Mouse (Mus musculus): ENCODE measurements around the gene Phactr4. TPM values are rescaled to one million over a fixed set of nuclear protein-coding genes. Genes with fewer than 3 reads are reported as not detected.

Phactr4 gene
- total RNA-seq, 2 experiments from 2014 or later = 31.9 to 39.0 TPM

DNA sequence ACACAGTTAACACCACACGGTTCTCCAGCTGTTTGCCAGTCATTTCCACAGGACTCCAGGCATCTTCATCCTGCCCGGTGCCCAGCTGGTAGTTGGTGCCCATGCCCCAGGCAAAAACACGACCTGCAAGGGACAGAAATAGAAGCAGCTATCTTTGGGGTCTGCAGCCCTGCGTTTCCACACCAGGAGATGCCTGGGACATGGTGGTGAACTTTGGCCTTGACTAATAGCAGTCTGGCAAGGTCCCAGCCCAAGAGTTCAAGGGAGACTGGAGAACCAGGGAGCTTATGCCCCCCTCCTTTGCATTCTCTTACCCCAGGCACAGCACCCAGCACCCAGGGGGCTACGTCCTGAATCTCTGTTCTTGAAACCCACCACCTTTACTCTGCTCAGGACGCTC is 89.4 kb downstream of the Phactr4 start:
- DNase-seq = no peak

DNA sequence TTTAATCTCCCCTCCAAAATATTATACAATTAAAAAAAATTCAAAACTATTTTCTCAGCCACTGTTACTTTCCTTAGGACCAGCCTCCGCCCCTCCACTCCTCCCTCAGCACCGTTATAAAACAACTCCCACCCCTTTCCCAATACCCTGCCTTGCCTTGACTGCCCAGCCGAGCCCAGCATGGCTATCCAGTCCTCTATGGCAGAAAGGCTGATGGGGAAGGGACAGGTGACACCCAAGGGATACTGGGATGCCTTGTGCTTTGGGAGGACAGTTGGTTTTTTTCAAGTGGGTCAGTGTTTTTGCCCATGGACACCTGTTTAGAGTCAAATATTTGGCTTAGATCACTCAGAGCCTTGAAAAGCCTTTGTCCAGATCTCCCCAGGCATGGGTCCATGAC is 90.3 kb downstream of the Phactr4 start:
- DNase-seq = no peak

DNA sequence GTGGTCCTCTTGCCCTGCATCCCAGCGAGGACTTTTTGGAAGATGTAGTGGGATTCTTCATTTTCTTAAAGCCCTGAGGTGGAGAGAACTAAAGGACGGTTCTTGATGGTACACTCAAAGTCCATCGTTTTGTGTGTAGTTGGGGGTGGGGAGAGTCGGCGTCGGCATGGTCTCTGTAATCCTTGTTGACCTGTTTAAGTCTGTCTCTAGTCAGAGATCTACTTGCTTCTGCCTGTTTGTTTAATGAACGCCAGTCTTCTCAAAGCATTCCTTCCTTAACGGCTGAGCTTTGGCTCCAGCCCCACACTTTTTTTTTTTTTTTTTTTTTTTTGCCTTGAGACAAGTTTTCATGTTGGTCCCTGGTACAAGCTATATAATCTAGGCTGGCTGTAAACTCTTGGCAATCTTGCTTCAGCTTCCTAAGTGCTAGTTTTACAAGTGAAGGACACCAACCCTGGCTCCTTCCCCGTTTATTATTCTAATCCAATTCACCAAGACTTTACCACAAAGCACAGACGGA is 92.4 kb downstream of the Phactr4 start:
- DNase-seq = no peak

DNA sequence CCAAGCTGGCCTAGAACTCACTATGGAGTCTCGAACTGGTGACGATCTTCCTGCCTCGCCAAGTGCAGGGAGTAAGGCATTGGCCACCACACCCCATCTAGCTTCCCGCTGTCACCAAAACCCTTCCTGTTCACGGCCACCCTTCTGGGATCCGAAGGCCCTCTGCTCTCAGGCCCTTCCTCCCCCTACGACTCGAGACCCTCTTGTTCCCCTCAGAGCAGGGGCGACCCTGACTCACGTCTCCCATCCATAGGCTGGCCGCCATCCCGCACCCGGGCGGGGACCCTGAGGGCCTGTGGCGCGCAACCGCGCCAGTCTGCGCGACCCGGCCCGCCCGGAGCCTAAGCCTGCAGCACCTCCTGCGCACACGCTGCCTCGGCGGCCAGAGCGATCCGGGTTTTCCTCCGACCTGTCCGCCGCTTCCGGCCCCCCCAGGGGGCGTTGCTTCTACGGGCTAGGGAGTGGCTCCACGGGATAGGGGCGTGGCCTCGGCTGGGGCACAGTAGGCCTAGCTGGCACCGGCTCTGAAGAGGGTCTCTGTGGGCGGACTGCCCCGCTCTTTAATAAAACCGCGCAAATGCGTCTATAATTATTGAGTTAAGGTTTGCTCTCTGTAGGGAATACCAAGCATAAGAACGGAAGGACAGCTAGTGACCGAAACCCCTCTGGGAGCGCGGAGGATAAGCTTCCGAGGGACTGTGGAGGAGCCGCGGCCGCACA is 93.0 kb downstream of the Phactr4 start, which contains the start of gene Trnau1ap:
Gene Trnau1ap (minus strand): TSS at position 424 of the 720 bp plus-strand sequence.
- DNase-seq = peak; percentile 95

DNA sequence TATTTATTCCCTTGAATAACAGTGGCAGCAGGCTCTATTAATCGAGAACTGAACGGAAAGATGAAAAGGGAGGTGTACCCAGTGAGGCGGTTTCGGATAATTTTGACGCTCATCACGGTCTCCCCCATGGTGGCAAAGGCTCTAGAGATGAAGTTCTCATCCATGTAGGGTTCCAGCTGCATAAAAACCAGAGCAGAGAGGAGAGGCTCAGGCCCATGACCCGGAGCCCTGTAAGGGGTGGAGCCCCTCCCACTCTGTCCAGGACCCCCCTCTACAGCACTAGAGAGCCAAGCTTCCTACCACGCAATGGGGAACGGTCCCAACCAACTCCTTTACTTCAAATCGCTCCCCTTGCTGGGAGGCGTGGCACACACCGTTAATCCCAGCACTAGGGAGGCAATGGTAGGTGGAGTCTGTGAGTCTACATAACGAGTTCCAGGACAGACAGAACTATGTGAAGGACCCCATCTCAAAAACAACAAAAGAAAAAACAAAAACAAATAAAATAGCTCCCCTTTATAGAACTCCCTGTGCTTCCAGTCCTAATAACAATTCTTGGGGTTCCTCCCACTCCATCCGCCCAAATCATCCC is 93.8 kb downstream of the Phactr4 start:
- no peak for DNase-seq

DNA sequence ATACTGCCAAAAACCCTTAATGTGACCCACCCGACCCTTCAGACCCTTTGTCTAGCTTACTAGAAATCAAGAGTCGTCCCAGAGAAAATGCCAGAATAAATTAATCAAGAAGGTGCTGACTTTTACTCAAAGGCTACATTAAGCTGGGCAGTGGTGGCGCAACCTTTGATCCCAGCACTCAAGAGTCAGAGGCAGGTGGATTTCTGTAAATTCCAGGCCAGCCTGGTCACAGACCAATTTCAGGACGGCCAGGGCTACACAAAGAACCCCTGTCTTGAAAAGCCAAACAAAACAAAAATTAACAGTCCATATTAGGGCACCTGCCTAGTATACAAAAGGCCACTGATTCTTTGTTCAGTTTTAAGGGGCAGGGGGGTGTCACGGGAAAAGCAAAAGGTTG is 95.8 kb downstream of the Phactr4 start:
- DNase-seq = no peak

DNA sequence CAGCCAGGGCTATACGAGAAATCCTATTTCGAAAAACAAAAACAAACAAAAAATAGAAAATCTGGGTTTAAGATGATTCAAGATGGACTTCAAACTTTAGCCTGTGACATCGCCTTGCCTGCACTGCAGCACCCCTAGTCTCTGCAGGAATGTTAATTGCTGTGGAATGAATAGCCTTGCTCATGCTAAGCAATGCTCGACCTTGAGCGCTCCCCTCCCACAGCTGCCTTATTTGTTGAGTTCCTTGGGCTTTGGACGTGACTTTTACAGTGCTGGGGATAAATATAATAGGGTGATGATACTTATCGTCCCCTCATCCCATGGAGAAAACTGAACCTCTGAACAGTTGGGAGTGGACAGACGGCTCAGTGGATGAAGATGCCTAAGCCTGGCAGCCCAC is 106.6 kb downstream of the Phactr4 start:
- peak; percentile 32 for DNase-seq

DNA sequence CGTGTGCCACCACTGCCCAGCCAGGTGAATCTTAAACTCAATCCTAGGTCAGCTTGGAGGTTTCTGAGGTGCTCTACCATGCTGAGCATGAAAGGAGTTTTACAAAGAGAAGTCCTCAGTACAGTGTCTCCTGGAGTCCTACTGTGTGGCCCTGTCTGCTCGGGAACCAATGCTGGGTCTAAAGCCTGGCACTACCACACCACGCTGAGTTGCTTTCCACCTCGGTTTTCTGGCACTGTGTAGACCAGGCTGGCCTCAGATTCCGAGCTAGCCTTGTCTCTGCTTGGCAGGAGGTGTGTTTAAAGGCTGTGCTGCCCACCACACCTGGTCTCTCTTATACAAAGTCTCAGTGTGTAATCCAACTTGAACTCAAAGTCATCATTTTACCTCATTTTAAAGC is 109.7 kb downstream of the Phactr4 start:
- DNase-seq = no peak

DNA sequence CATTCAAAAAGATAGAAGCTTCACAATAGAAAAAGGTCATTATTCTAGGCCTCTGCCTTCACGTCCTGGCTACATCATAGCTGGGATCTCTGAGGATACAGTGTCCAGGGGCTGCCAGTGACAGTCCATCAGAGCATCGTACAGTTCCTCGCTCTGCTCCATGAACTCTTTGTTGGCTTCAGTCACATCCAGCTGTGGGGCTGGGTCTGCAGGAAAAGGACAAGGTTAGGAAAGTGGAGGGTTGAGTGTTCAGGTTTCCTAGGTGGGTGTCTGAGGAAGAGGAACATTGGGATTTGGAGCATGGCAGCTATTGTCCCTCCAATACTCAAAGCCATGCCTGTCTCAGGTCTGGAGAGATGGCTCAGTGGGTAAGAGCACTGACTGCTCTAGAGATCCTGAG is 110.5 kb downstream of the Phactr4 start:
- DNase-seq = no peak

DNA sequence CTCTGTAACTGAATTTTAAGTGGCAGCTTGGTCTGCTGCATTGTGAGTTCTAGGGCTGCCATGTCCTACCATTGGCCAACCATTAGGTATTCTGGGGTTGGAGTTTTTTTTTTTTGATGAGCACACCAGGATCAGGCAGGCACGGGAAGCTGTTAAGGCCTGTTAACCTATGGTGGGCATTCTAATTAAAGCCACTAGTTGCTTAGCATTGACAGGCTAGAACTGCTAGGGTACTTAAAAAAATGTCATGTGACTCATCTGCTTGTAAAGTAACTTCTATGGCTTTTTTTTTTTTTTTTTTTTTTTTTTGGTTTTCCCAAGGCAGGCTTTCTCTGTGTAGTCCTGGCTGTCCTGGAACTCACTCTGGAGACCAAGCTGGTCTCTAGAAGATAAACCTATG is 111.1 kb downstream of the Phactr4 start:
- no peak for DNase-seq

DNA sequence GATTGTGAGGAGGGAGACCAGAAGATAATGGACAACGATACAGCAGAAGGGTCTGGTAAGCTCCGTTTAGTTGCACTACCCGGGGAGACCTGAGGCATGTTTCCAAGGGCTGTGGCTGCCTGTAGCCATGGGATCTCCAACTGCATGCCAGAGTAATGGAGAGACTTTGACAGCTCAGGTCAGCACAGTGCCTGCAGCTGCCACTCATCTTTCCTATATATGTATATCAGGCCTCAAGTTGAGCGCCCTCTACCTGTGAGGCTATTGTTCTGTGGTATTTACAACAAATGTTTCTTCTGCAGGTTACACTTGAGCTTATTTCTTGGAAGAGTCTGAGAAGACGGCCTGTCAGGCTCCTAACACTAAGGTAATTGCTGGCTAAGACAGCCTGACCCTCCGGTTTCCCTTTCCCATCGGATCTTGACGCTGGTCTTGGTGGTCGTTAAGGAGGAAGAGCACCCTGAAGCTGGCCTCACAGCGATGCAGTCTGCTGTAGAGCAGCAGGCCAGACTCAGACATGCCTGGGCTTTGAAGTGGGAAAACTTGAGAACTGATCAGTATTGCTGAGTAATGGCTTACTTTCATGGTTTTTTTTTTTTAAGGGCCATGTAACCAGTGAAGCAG is 112.3 kb downstream of the Phactr4 start:
- DNase-seq = peak; percentile 56

DNA sequence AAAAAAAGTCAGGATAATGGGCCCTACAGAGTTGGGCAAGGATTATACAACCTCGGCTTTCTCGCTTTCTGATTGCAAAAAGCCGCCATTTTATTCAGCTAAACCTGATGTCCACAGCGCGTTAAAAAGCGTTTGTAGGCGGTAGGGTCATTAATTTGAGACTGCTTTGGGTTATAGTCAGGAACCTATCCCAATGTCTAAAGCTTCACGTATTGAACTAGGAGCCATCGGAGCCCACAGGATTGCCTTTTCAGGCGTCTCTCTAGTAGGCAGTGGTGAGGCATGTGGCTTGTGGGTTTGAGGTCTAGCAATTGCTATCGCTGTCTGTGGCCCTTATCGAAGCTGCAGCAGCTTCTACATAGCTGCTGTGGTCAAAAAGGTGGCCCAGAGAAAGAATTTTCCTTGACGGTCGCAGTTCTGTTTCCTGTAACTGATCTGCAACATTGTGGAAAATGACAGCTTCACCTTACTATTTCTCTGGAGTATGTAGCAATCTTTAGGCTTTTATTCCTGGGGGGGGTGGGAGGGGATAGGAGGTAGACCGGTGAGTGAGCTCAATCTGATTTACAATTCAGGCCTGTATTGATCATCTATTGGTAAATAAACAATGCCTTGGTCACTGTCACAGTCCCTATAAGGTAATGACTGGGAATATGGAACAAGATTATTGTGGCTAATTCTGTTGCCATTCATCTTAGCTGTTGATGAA is 113.0 kb downstream of the Phactr4 start:
- no peak for DNase-seq

DNA sequence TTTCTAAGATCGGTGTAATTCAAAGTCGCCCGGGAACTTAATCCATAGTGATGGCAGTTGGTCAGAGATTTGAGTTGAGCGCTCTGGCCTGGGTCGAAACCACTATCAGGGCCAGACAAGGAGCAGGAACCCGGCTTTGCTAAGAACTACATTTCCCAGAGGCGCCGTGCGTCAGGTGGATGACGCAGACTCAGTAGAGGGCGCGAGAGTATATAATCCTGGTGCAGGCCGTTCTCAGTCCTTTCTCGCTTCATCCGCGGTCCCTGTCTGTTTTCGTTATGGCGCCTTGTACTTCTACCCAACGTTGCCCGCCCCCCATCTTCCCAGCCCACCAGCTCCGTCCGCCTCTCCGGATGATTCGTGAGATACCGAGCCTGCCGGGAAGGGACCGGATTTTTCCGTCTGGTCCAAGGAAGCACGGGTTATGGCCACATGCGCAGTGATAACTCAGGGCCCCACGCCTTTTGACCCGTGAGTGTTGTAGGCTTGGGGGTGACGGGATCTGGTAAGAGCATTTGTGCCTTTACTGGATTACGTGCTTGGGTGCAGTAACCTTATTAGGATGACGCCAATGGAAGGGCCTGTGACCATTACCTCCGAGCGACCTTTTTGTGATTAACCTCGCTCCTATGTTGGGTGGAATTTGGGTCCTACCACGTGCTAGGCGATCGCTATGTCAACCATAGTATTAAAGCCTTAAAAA is 113.7 kb downstream of the Phactr4 start:
- peak; percentile 91 for DNase-seq

DNA sequence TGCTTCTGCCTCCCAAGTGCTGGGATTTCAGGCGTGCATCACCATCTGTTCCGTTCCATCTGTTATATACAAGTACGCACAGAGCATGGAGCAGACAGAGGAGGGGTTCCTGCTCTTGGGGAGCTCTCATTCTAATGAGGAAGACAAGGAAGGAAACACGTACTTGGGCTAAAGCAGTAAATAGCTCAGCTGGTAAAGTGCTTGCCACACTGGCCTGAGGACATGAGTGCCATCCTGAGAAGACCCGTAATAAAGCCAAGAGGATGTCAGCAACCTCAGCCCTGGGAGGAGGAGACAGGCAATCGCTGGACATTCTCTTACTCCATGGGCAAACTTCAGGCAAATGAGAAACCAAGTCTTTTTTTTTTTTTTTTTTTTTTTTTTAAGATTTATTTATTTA is 116.3 kb downstream of the Phactr4 start:
- DNase-seq = no peak

Small RNA genes lying within 50 kb of the gene (microRNA-seq; reads per million reads assigned to microRNA genes)
- gene Gm25707 = not detected

Other genes starting within 250 kb of the Phactr4 start
- 10 to 100 TPM; 48.9 to 54.4 TPM for gene Ythdf2, start 210.2 kb downstream of the Phactr4 start, total RNA-seq (2021)
- 10 to 100 TPM; 16.5 to 18.7 TPM for gene Gmeb1, start 160.9 kb downstream of the Phactr4 start, total RNA-seq (2021)
- gene Taf12, start 148.1 kb downstream of the Phactr4 start, total RNA-seq (2021) = 10 to 100 TPM; 21.8 to 24.7 TPM
- gene Rab42, start 119.1 kb downstream of the Phactr4 start, total RNA-seq (2021) = 1 to 10 TPM; 1.2 to 3.7 TPM
- gene Trnau1ap, start 93.0 kb downstream of the Phactr4 start, total RNA-seq (2021) = 10 to 100 TPM; 35.3 to 43.3 TPM
- gene Rcc1, start 68.9 kb downstream of the Phactr4 start, total RNA-seq (2021) = 10 to 100 TPM; 19.1 to 24.8 TPM
- 10 to 100 TPM in 1 of 2 experiments, 1 to 10 TPM in 1; 8.2 to 10.6 TPM for gene Med18, start 41.4 kb upstream of the Phactr4 start, total RNA-seq (2021)
- 10 to 100 TPM; 11.6 to 26.0 TPM for gene Sesn2, start 88.0 kb upstream of the Phactr4 start, total RNA-seq (2021)
- 100 to 1,000 TPM; 311 to 337 TPM for gene Atpif1, start 111.2 kb upstream of the Phactr4 start, total RNA-seq (2021)
- gene Dnajc8, start 113.1 kb upstream of the Phactr4 start, total RNA-seq (2021) = 10 to 100 TPM; 73.9 to 87.0 TPM
- 1 to 10 TPM; 1.9 to 2.3 TPM for gene Ptafr, start 141.6 kb upstream of the Phactr4 start, total RNA-seq (2021)
- 10 to 100 TPM; 22.5 to 24.9 TPM for gene Eya3, start 216.5 kb upstream of the Phactr4 start, total RNA-seq (2021)

All from adrenal gland, postnatal 10 days (tissue).